Mouse (Mus musculus) mouse embryonic stem cell (cell line): Measurements from ENCODE around the gene 4930430F08Rik.

ENCODE experiments used
- in situ Hi-C, 2 experiments: fragments of 300-500 bp; cut with MboI; formaldehyde crosslinking; loops; 1 replicate in 1 of 2; 3 replicates in 1 of 2; pipeline ENCODE4 v1.14.3; 2019 to 2020; ENCODE audit warnings: low sequenced_read_pairs in 2 of 2, low pct_unique_long_range_greater_than_20kb in 1 of 2, mixed read lengths in 1 of 2; ENCODE audit not compliant: unreplicated experiment in 1 of 2

Gene 4930430F08Rik

GRCm38 (mm10) chr10:100524499-100525390 lies 65.5 kb downstream of the 4930430F08Rik start:
- in situ Hi-C loops = no loop called here

GRCm38 (mm10) chr10:100522330-100522729 lies 67.9 kb downstream of the 4930430F08Rik start:
- in situ Hi-C loops = no loop called here
